Mouse (Mus musculus) hindlimb bud, embryonic 11.5 days (tissue): Measurements from ENCODE around the gene Pfkp.

Experiments used
- DNase-seq: peaks from one replicate; pipeline ENCODE4 v3.0.0-alpha.2; 2012; ENCODE audit warnings: low read depth, low spot score; ENCODE audit errors: extremely low spot score

Gene Pfkp

GRCm38 (mm10) chr13:6613690-6614445 is 34.7 kb downstream of the Pfkp start:
- no peak for DNase-seq

- DNase-seq: no peak
Measured at GRCm38 (mm10) chr13:6602786-6603409, 45.7 kb downstream of the Pfkp start.

- no peak for DNase-seq
Measured at GRCm38 (mm10) chr13:6601676-6602075, 46.9 kb downstream of the Pfkp start.

- DNase-seq: no peak
Measured at GRCm38 (mm10) chr13:6600626-6601025, 48.0 kb downstream of the Pfkp start.

GRCm38 (mm10) chr13:6597801-6598200 is 50.8 kb downstream of the Pfkp start:
- DNase-seq: no peak

- DNase-seq: no peak
Measured at GRCm38 (mm10) chr13:6595403-6595802, 53.2 kb downstream of the Pfkp start.

GRCm38 (mm10) chr13:6590846-6591245 is 57.7 kb downstream of the Pfkp start:
- no peak for DNase-seq

- DNase-seq: no peak
Measured at GRCm38 (mm10) chr13:6586009-6586408, 62.6 kb downstream of the Pfkp start.

- no peak for DNase-seq
Measured at GRCm38 (mm10) chr13:6583499-6584125, 65.0 kb downstream of the Pfkp start.

- DNase-seq: no peak
Measured at GRCm38 (mm10) chr13:6575920-6576509, 72.6 kb downstream of the Pfkp start.

GRCm38 (mm10) chr13:6565571-6565970 is 83.0 kb downstream of the Pfkp start:
- no peak for DNase-seq

GRCm38 (mm10) chr13:6562409-6562808 is 86.2 kb downstream of the Pfkp start:
- DNase-seq: no peak

GRCm38 (mm10) chr13:6557771-6558170 is 90.8 kb downstream of the Pfkp start:
- no peak for DNase-seq

- no peak for DNase-seq
Measured at GRCm38 (mm10) chr13:6555656-6556055, 92.9 kb downstream of the Pfkp start.

- no peak for DNase-seq
Measured at GRCm38 (mm10) chr13:6553708-6554107, 94.9 kb downstream of the Pfkp start.

- DNase-seq: no peak
Measured at GRCm38 (mm10) chr13:6535287-6535932, 113.2 kb downstream of the Pfkp start.

GRCm38 (mm10) chr13:6532683-6533082 is 115.9 kb downstream of the Pfkp start:
- no peak for DNase-seq
